Mouse (Mus musculus) olfactory bulb, adult 2 months (tissue): ENCODE results near the gene Wdfy2.

ENCODE experiments used
- CTCF ChIP-seq: fragments of 200-500 bp; IDR thresholded peaks from 2 replicates; pipeline ENCODE4 v1.5.1; 2012; ENCODE audit warnings: low read depth, mild to moderate bottlenecking, low read length, moderate library complexity; ENCODE audit not compliant: insufficient read depth
- POLR2A ChIP-seq: fragments of 200-500 bp; IDR thresholded peaks from 2 replicates; pipeline ENCODE4 v1.6.1; 2012; ENCODE audit warnings: mild to moderate bottlenecking, low read depth, low read length, moderate library complexity; ENCODE audit not compliant: insufficient read depth

DNA sequence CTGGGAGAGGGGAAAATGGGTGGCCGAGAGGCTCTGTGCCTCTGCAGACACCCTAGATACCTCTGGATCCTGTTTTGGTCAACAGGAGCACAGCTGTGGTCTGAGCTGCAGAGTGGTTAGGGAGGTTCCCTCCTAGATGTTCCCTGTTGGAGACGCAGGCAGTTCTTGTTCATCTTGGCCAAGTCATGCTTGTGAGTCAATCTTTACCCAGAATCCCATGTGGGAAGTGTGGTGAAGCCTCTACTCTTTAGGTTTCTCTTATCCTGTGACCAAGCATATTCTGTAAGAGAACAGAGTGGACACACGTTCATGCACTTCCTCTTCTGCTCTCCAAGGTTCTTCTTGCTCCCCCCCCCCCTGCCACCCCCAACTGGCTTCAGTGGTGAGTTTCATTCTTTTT is 20.8 kb downstream of the Wdfy2 start:
- no peak for TF ChIP-seq CTCF
- TF ChIP-seq POLR2A = no peak
